Mouse (Mus musculus) urinary bladder, postnatal 4 days (tissue): ENCODE measurements at regions not wholly inside any gene's neighbourhood (a gene's known extent, or its start where the extent isn't known, plus 50 kb on each side); places are given as distances from the start of the nearest gene placed in this dataset.

Experiments used
- DNase-seq, 2 experiments: peaks; one replicate each; pipeline ENCODE4 v3.0.0; 2021 to 2022; ENCODE audit warnings: low spot score in 2 of 2

- DNase-seq = no peak
Measured at GRCm38 (mm10) chr13:99781616-99782015, 119.3 kb downstream of the Cartpt start.

DNA sequence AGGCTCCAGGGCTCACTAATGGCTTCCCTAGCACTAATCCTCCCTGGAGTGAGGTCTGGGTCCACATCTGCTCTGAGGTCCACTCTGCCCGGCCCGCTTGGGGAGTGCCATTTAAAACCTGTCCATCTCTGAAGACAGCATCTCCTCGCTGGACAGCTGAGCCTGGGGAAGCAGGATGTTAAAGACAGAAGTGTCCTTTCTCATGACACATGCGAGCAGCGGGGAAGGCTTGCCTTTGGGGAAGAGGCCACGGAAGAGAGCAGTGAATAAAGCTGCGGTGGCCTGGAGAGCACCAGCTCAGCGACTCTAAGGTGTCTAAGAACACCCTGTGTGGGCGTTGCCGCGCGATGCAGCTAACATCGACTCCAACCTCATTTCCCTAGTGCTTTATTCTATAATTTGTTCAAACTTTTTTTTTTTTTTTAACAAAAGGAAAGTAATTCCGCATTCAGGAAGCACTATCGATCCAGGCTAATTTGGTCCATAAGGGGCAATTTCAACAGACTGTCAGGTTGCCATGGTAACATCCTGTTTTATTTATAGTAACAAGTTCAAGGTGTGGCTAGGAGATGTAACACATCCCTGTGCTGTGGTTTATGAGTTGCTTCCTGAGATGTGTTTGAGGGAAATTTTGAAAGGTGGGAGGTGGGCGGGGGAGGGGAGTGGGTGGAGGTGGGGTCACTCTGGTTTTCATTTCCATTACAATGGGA, 120.0 kb downstream of the Cartpt start:
- DNase-seq = no peak

DNA sequence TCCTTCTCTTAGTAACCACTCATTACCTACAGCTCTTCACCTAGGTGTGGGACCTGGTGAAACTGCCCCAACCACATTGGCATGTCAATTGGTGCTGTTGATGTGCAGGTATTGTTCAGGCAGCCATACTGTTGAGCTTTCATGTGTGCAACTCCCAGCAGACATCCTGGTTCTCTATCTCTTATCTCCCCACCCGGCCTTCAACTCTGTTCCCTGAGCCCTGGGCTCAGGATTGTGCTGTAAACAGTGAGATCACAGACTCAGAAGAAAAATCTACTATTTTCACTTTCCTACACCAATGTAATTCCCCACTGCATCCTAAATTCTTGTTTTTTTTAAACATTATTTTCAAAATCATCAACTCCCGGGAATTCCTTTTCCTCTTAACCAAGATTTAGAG, 122.1 kb downstream of the Cartpt start:
- no peak for DNase-seq

DNA sequence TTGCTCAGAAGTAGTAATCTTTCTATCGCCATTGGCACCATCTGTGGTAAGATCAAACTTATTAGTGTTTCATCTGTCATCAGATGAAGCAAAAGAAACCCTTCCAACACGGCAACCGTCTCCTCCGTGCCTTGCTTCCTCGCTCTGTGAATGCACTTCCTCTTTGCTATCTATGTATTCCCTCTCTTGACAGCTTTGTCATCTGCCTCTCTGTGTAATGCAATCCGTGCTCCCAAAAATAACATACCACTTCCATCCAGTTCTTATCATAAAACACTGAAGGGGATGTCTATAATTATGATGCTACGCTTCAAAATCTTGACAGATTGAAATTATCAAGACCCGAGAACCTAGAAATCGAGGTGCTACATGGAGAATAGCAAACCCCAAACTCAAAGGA, 123.2 kb downstream of the Cartpt start:
- no peak for DNase-seq

DNA sequence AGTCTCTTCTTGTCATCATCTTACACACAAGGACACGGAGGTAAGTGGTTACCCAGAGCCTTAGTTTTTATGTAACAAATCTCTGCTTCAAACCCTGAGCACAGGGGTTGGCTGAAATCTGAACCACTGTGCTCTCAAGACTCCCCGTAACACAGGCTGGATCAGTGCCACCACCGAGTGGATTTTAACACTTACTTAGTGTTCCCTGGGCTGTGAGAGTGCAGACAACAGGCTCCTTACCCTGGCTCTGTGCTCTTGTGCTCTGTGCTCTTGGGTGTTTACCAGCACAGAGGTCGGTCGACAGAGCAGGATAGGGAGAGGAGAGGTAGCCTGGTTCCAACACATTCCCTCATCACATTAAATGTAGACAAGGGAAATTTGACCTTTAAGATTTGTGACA, 134.9 kb downstream of the Cartpt start:
- DNase-seq = no peak

DNA sequence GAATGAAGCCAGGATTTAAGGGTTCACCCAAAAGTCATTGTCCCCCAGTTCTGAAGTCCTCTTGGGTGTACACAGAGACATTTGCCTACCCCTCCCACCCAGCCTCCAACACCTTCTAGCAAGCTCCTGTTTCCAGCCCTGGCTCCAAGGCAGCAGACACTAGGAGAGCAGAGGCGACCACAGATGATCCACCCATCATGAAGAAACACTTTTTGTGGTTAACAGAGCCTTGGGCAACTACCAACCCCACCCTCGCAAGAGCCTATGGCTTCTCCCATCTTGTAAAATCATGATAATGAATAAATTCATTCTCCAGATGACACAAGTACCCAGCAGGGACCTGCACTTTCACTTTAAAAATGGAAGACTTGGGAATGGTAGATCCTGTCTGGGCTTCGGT, 136.1 kb downstream of the Cartpt start:
- no peak for DNase-seq

DNA sequence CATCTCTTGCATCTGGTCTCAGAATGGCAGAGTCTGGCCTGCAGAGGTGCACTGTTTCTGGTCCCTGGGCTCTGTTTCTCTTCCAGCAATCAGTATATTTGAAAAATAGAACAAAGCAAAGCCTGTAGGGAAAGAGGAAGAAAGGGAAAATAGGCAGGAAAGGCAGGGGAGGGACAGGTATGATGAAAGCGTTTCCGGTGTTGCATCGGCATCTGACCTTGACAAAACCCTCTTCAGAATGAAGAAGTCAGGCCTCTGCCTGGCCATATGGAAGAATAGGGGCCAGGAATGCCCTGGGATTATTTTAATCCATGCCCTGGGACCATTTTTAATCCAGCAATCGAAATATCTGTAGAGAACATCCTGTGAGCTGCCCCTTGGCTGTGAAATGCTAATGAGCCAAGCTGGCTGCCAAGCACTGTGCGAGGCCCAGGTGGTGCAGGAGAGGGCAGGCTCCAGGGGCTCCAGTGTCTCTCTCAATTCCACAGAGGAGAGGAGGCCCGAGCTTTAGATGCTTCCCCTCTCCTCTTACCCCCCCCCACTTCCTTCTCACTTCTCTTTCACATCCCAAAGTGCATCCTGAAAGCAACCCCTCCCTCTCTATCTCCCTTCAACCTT, 136.7 kb downstream of the Cartpt start:
- no peak for DNase-seq

DNA sequence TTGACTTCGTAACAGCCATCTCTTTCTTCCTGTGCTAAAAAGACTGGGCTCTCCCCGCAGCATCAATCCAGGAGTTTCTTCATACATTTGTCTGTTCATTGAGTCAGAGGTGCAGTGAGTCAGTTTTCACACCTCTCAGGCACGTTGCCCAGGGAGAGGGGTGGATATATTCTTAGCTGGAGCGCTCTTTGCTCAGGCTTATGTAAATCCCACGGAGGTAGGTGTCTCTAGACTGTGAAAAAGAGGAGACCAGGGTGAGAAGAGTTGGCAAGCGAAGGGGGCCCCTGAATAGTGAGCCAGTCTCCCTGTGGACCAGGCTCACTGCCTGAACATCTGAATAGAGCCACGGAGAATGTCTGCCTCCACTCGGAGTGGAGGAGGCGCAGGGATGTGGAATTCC, 139.0 kb downstream of the Cartpt start:
- DNase-seq = no peak

- no peak for DNase-seq
Measured at GRCm38 (mm10) chr13:99761423-99761822, 139.5 kb downstream of the Cartpt start.

- no peak for DNase-seq
Measured at GRCm38 (mm10) chr13:99760646-99761045, 140.2 kb downstream of the Cartpt start.

DNA sequence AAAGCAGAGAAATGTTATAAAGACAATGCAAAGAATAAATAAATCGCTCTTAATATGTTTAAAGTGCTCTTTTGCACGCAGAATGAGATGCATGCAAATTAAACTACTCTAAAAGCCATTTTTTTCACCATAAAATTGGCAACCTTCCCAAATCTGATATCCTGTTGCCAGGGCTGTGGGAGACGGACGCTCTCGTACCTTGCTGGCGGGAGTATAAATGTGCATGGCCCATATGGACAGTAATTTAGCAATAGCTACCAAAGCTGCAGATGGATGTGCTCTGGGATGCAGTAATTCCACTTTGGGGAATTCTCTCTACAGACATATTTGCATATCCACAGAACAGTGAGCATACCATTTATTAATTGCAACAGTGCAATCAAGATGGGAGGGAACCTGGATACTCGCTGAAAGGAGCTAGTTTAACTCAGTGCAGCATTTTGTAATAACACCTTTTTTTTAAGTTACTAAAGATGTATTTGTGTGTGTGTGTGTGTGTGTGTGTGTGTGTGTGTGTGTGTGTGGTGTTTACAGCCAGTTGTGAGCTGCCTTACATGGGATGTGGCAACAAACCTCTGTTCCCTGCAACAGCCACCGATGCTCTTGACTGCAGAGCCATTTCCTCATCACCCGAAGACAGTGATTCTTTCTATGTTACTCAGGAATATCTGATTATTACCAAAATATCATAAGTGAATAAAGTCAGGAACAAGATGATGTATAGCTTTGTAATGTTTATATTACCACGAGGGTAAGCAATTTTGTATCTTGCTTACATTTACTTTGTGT, 141.4 kb downstream of the Cartpt start:
- no peak for DNase-seq

- DNase-seq = no peak
Measured at GRCm38 (mm10) chr13:99754701-99755100, 146.2 kb downstream of the Cartpt start.

- DNase-seq = no peak
Measured at GRCm38 (mm10) chr13:99754251-99754652, 146.6 kb downstream of the Cartpt start.

DNA sequence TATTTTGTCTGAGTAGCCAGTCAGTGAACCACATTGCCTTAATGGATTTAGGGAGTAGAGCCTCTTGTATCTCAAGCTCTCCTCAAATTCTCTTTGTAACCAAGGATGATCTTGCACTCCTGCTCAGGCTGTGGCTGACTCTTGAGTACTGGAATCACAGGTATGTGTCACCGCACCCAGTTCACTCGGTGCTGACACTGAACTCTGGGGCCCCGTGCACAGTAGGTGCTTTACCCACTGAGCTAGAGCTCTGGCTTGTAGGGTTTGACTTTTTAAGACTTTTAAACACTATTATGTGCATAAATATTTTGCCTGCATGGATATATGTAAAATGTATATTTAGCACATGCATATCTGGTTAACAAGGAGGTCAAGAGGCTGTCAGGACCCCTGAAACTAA, 147.4 kb downstream of the Cartpt start:
- DNase-seq = no peak

DNA sequence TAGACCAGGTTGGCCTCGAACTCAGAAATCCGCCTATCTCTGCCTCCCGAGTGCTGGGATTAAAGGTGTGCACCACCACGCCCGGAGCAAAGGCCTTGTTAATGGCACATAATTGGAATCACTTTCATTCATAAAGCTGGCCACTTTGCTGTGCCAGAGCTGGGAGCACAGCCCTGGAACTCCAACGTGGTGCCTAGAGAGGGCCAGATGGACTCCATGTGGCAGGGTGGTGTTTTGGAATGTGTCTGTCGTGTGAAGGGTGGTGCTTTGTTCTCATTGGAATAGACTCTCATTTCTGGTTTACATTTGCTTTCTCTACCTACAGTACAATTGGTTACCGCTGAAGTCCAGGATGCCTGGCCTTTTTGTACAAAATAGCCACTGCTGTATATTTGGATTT, 150.2 kb downstream of the Cartpt start:
- no peak for DNase-seq

DNA sequence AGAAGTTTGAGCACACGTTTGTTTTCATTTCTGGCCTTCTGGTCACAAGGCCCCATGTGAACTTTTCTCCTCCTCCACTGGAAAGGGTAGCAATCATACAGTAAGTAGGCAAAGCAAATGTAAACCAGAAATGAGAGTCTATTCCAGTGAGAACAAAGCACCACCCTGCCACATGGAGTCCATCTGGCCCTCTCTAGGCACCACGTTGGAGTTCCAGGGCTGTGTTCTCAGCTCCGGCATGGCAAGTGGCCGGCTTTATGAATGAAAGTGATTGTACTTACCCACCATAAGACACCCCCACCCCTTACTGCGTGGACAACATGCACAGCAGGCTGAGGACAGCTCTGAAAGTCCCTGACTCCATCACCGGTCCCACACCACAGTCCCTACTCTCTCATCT, 151.5 kb downstream of the Cartpt start:
- no peak for DNase-seq

DNA sequence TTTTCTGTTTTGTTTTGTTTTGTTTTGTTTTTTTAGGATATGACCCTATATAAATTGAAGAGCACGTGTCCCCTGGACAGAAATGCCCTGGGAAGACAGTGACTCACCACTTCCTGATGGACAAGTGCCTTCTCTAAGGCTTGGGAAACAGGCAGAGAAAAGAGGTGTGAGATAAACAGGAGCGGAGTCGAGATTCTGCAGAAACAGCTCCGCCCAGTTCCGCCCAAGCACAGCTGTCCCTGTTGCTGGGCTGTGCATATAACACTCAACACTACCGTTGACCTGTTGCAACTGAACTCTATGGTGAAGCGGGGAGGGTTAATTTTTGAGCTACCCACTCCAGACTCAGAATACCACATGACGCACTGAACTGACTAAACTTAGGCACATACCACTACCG, 152.8 kb downstream of the Cartpt start:
- no peak for DNase-seq

DNA sequence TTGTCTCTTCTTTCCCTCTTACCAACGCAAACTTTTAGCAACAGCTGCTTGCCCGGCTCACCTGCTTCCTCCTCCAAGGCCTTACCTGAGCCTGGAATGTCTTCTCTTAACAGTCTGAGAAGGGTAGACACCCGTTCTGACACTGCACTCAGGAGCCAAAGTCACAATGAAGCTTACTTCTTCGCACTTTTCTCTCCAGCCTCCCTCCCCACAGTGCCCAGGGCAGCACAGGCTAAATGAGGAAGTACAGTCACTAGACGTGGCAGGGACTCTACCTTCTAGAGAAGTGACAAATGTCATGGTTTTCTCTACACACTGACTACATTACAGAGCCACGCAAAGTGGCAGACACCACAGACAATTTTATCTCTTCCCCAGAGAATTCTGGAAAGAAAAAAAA, 155.4 kb downstream of the Cartpt start:
- DNase-seq = no peak

- no peak for DNase-seq
Measured at GRCm38 (mm10) chr13:99744790-99745120, 156.1 kb downstream of the Cartpt start.

DNA sequence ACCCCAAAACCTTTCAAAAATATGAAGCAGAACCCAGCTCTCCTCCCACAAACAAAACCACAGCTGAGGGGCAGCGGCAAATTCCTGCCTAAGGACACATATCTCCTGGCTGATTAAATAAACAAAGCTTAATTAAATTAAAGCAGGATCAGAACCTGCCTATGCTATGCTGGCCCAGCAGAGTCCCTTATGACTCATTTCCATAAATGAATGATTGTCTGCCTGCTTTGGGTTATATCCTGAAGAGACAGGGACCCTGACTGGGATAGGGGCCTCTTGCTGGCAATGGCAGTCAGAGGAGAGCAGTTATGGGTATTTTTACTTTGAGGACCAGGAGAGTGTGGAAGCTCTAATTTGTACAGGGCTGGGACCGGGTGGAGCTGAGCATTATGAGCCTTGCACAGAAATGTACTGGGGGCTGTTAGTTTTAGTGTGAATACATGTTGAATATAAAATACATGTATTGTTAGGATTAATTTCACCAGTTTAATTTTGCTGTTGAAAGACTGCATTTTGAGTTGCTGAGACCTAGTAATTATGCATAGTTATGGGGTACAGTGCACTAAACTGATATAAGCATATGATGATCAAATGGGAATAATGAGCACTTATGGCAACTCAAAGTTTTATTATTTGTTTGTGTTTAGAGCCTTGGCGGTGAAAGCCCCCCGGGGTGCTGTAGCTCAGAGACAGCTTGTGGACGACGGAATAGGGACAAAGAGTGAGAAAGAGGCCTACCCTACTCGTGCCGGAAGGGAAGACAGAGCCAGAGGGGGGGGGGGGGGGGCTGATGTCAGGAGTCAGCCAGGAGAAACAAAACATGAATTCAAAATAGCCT, 156.7 kb downstream of the Cartpt start:
- DNase-seq = no peak

DNA sequence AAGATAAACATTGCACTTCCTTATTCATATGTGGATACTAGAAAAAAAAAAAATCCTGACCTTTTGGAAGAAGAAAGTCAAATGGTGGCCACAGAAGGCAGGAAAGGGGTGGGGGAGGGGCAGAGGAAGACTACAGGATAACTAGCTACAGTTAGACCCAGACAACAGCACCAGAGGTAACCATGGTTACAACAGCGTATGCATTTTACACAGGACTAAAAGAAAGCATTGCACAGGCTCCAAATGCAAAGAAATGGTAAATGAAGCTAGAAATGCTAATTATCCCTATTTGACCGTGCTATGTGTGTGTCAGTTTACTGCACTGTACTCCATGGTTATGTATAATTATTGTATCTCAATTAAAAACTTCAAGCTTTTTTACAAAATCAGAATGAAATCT, 158.4 kb downstream of the Cartpt start:
- no peak for DNase-seq

DNA sequence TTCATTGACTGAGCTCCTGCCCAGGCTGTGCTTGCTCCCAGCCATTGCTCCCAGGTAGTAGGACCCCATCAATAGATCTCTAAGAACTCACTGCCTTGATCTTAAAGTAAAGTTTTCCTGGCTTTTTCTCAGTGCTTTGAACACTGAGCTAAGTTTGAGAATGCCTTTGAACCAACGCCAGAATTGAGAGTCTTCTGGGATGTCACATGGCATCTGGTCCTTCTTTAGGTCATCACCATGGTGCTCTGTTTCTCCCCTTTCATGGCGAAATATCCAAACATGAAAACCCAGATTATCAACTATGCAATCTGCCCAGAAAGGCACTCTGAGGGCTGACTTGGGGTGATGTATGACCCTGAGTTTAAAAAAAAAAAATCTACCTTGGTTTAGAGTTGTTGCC, 158.9 kb downstream of the Cartpt start:
- DNase-seq = no peak
